Mouse (Mus musculus) limb, embryonic 13.5 days (tissue): ENCODE data around the gene BC024063. TPM values are rescaled to one million over a fixed set of nuclear protein-coding genes. Genes with fewer than 3 reads are reported as not detected.
"Not testable (repeated sequence)": the region's sequence is repeated elsewhere in the genome, so short reads cannot be mapped to it uniquely, and the experiment has no call there.

Source experiments
- ATAC-seq: fragments of 200-750 bp; cut with Nextera tagmentation; 2 replicates; pipeline ENCODE4 v1.8.0; 2017; ENCODE audit warnings: low read depth, moderate number of reproducible peaks, moderate TSS enrichment; ENCODE audit not compliant: low FRiP score
- H3K27ac ChIP-seq: fragments of 300-500 bp; sonication (generic); 2 replicates; pipeline ENCODE4 v1.5.1; 2015; ENCODE audit warnings: inconsistent platforms, mild to moderate bottlenecking, moderate library complexity
- H3K27me3 ChIP-seq: fragments of 300-500 bp; sonication (generic); 2 replicates; pipeline ENCODE4 v1.6.1; 2015; ENCODE audit warnings: mild to moderate bottlenecking, inconsistent platforms
- H3K36me3 ChIP-seq: fragments of 300-500 bp; sonication (generic); 2 replicates; pipeline ENCODE4 v1.6.1; 2015; ENCODE audit warnings: inconsistent platforms, mild to moderate bottlenecking, moderate library complexity
- H3K4me1 ChIP-seq: fragments of 300-500 bp; sonication (generic); 2 replicates; pipeline ENCODE4 v1.6.1; 2015; ENCODE audit warnings: inconsistent platforms
- H3K4me2 ChIP-seq: fragments of 300-500 bp; sonication (generic); replicated peaks from 2 replicates; pipeline ENCODE4 v1.6.1; 2015; ENCODE audit warnings: inconsistent platforms, mild to moderate bottlenecking, moderate library complexity
- H3K4me3 ChIP-seq: fragments of 300-500 bp; sonication (generic); 2 replicates; pipeline ENCODE4 v1.5.1; 2015; ENCODE audit warnings: moderate library complexity, mild to moderate bottlenecking, inconsistent platforms
- H3K9ac ChIP-seq: fragments of 300-500 bp; sonication (generic); 2 replicates; pipeline ENCODE4 v1.6.1; 2015; ENCODE audit warnings: mild to moderate bottlenecking, inconsistent platforms
- H3K9me3 ChIP-seq: fragments of 300-500 bp; sonication (generic); 2 replicates; pipeline ENCODE4 v1.6.1; 2016; ENCODE audit warnings: inconsistent platforms
- WGBS: fragments of 180-500 bp; shearing (Covaris S2); methylation state at CpG from one replicate; pipeline ENCODE4 v1.1.7; 2015; 5-methylcytosine and 5-hydroxymethylcytosine counted together
- polyA plus RNA-seq: library from polyadenylated mRNA; unstranded; fragments of >200 nt; fragmentation: Nextera tagmentation; extraction: Ambion mirVana; gene quantifications from 2 replicates; pipeline ENCODE4 v1.2.1, GENCODE M21; 2015

The BC024063 gene
- 6.2 and 6.5 TPM in 2 replicates for polyA plus RNA-seq

DNA sequence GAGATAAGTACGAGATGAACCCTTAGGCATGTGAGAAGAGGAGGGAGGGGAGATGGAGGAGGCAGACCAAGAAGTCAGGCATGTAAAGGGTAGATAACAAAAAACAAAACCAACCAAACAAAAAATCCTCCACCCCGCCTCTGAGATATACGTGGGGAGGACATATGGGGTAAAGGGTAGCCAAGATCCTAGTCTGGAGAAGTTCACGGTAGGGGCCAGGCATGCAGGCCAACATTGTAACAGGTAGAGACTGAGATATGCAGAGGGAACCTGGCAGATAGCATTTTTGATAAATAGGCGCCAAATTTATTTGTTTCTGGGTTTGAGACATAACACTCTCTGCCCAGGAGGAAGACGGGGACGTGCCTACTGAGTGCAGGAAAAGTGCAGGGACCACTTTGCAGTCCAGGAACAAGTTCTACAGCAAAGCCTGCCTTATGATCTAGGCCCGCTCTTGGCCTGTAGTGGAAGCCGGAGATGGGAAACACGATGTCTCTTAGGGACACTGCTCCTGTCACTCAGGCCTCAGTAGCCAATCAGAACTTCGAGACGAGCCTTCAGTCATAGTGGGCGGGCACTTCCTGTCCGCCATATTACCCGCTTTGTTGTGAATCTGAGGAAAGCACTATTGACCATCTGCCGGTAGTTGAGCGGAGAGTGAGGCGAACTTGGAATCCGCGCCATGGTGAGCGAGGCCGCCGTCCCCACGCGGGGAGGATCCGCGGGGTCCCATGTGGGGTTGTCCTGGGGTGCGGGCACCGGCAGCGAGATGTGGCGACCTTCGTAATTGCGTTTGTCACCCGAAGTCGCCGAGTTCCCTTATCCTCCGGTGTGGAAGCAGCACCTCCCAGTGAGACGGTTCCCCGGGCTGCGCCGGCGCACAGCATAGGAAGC, at the start of gene BC024063:
Gene BC024063 (plus strand): TSS at position 626 of the 894 bp plus-strand sequence.
- H3K4me2 ChIP-seq: peak within 1 kb of the TSS; percentile 58
- 17% methylated on average over 42 of the region's 42 CpGs for WGBS
- ATAC-seq: peak; percentile 97
- not testable (repeated sequence) for H3K27me3 ChIP-seq, H3K4me1 ChIP-seq
- peak within 1 kb of the TSS; percentile 72 for H3K9ac ChIP-seq
- H3K36me3 ChIP-seq: peaks cover 14% of the 10 kb centered on the region; the same call in 1 of the 2 replicates
- peak within 1 kb of the TSS; percentile 74; the same call in 1 of the 2 replicates for H3K27ac ChIP-seq
- peaks cover 16% of the 10 kb centered on the region for H3K9me3 ChIP-seq
- peak within 1 kb of the TSS; percentile 50 for H3K4me3 ChIP-seq

GRCm38 (mm10) chr10:82042191-82042590, 41.0 kb upstream of the BC024063 start:
- no peak overlapping the region for H3K4me2 ChIP-seq
- no peaks in the 10 kb centered on the region for H3K27me3 ChIP-seq
- no peak overlapping the region for H3K27ac ChIP-seq
- H3K36me3 ChIP-seq: 0 out of 2 replicates have a peak, but pooled peaks cover 3% of the 10 kb centered on the region
- 76% methylated on average over 2 of the region's 2 CpGs for WGBS
- no peaks in the 10 kb centered on the region for H3K4me1 ChIP-seq
- H3K9me3 ChIP-seq: peaks cover 13% of the 10 kb centered on the region
- ATAC-seq: no peak
- H3K9ac ChIP-seq: no peak overlapping the region
- H3K4me3 ChIP-seq: no peak overlapping the region

DNA sequence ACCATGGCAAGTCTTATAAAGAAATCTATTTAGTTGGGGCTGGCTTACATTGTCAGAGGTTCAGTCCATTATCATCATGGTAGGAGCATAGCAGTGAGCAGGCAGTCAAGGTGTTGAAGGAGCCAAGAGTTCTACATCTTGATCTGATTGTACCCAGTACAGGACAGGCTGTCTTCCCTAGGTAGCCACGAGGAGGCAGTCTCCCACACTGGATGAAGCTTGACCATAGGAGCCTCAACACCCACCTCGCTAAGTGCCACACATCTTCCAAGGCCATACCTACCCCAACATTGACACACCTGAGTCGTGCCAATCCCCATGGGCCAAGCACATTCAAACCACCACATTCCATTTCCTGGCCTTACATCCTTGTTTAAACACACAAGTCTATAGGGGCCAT, 36.5 kb upstream of the BC024063 start:
- WGBS: 83% methylated on average over 3 of the region's 3 CpGs
- peaks cover 21% of the 10 kb centered on the region for H3K36me3 ChIP-seq
- H3K9me3 ChIP-seq: peaks cover 39% of the 10 kb centered on the region
- H3K27me3 ChIP-seq: no peaks in the 10 kb centered on the region
- no peak for ATAC-seq
- no peak overlapping the region for H3K27ac ChIP-seq
- H3K9ac ChIP-seq: no peak overlapping the region
- no peak overlapping the region for H3K4me2 ChIP-seq
- H3K4me3 ChIP-seq: no peak overlapping the region
- no peaks in the 10 kb centered on the region for H3K4me1 ChIP-seq

DNA sequence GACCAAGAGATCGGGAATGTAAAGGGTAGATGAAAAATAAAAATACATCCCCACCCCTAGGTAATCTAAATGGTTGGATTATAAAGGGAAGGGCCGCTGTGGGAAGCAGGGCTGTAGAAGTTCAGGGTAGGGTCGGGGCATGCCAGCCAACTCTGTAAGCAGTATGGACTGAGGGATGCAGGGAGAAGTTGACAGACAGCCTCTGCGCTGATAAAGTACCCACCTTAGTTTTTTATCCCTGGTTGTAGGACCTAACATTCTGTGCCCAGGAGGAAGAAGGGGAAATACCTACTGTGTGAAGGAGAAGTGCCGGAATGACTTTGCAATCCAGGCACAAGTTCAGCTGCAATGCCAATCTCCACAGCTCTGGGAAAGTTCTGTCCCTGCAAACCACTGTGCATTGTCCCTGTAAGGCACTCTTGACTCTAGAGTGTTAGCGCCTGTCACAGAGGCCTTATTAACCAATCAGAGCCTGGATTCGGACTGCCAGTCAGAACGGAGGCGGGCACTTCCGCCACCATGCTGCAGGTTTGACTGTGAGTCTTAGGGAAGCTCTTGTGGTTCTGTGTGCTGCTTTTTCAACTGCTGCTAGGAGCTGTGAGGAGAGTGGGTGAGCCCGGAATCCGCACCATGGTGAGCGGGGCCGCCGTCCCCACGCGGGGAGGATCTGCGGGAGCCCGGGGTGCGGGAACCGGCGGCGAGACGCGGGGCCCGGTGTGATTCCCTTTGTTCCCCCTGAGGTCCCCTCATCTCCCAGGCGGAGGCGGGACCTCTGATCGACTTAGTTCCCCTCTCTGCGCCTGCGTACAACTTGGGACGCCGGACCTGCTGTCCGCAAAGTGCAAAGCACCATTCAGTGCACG, 35.3 kb upstream of the BC024063 start, which contains the start of gene Zfp873:
Gene Zfp873 (plus strand): TSS at position 527 of the 863 bp plus-strand sequence.
- ATAC-seq: peak; percentile 99
- Histone ChIP-seq H3K4me1 (no peaks in the 10 kb centered on the region), H3K36me3 (peaks cover 33% of the 10 kb centered on the region), H3K4me2 (peak within 1 kb of the TSS; percentile 64), H3K9ac (peak within 1 kb of the TSS; percentile 87), H3K27ac (peak within 1 kb of the TSS; percentile 95), H3K4me3 (peak within 1 kb of the TSS; percentile 60), H3K27me3 (no peaks in the 10 kb centered on the region), H3K9me3 (peaks cover 51% of the 10 kb centered on the region)
- 10% methylated on average over 35 of the region's 35 CpGs for WGBS

DNA sequence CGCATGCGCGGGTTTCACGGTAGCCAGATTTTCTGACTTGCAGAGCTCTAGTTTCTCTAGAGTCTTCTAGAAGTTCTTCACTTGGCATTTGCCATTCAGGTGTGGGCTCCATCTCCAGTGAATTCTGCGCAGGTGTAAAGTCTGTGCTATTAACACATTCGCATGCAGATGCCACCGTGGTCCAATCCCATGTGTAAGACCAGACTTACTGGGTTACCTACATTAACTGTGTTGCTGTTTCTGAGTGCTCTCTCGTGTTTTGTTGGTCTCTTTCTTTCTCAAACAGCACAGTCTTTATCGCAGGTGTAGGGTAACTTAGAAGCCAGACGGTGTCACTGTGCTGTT, 34.7 kb upstream of the BC024063 start:
- 26% methylated on average over 10 of the region's 10 CpGs for WGBS

GRCm38 (mm10) chr10:82083622-82083971, 444 bp downstream of the BC024063 start:
- 19% methylated on average over 14 of the region's 14 CpGs for WGBS
- peak overlapping the region; percentile 50 for H3K4me3 ChIP-seq
- peaks cover 17% of the 10 kb centered on the region for H3K9me3 ChIP-seq
- peaks cover 15% of the 10 kb centered on the region; the same call in 1 of the 2 replicates for H3K36me3 ChIP-seq
- ATAC-seq, H3K4me1 ChIP-seq, H3K27ac ChIP-seq, H3K27me3 ChIP-seq: not testable (repeated sequence)
- peak overlapping the region; percentile 72 for H3K9ac ChIP-seq
- peak overlapping the region; percentile 58 for H3K4me2 ChIP-seq

More for the DNA sequence above, 34.7 kb upstream of the BC024063 start:
- Histone ChIP-seq H3K9me3 (peaks cover 57% of the 10 kb centered on the region), H3K27ac (peak overlapping the region; percentile 95), H3K4me3 (peak overlapping the region; percentile 60), H3K9ac (peak overlapping the region; percentile 87), H3K36me3 (peaks cover 37% of the 10 kb centered on the region), H3K4me2 (peak overlapping the region; percentile 64)
- H3K27me3 ChIP-seq, H3K4me1 ChIP-seq, ATAC-seq: not testable (repeated sequence)

DNA sequence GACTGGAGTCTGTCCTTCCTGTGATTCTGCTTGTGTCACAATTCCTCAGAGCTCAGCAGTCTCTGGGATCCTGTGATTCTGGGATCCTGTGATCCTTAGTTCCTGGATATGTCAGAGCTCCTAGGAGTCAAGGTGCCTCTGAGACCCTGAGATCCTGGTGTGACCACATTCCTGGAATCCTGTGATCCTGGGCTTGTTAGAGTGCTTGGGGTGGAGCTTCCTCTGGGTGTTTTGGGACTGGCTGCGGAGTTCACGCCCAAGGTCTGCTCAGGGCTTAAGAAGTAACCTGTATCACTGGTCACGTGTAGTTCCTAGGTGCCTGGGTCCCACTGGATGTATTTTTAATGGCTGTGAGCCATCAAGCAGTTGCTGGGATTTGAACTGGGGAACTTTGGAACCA, 34.1 kb downstream of the BC024063 start:
- ATAC-seq: no peak
- 78% methylated on average over 3 of the region's 3 CpGs for WGBS
- Histone ChIP-seq H3K4me1 (no peaks in the 10 kb centered on the region), H3K36me3 (peaks cover 3% of the 10 kb centered on the region; the same call in 1 of the 2 replicates), H3K27ac (no peak overlapping the region), H3K27me3 (no peaks in the 10 kb centered on the region), H3K4me2 (no peak overlapping the region), H3K9me3 (peaks cover 59% of the 10 kb centered on the region), H3K4me3 (no peak overlapping the region), H3K9ac (no peak overlapping the region)

DNA sequence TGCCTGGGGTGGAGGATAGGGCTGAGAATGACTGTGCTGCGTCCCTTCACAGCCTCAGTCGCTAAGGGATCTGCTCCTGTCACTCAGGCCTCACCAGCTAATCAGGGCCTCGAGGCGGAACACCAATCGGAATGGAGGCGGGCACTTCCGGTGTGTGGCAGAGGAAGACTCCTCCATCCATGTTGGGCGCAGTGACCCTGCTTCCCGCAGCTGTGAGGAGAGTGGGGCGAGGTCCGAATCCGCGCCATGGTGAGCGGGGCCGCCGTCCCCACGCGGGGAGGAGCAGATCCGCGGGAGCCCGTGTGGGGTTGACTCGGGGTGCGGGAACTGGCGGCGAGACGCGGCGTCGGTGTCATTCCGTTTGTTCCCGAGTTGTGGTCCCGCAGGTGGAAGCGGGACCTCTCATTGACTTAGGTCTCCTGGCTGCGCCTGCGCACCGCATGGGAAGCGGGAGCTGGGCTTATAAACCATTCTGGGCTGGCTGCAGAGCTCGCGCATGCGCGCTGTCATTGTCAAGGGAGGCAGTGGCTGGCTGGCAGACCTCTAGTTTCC, 44.8 kb downstream of the BC024063 start, which contains the start of gene AU041133:
Gene AU041133 (plus strand): TSS at position 164 of the 552 bp plus-strand sequence.
- Histone ChIP-seq H3K4me2 (peak within 1 kb of the TSS; percentile 64), H3K9me3 (peaks cover 50% of the 10 kb centered on the region), H3K36me3 (peaks cover 23% of the 10 kb centered on the region), H3K27me3 (no peaks in the 10 kb centered on the region), H3K4me1 (no peaks in the 10 kb centered on the region), H3K27ac (peak within 1 kb of the TSS; percentile 73; the same call in 1 of the 2 replicates), H3K9ac (peak within 1 kb of the TSS; percentile 70), H3K4me3 (peak within 1 kb of the TSS; percentile 69)
- 2% methylated on average over 41 of the region's 41 CpGs for WGBS
- ATAC-seq: peak; percentile 99

DNA sequence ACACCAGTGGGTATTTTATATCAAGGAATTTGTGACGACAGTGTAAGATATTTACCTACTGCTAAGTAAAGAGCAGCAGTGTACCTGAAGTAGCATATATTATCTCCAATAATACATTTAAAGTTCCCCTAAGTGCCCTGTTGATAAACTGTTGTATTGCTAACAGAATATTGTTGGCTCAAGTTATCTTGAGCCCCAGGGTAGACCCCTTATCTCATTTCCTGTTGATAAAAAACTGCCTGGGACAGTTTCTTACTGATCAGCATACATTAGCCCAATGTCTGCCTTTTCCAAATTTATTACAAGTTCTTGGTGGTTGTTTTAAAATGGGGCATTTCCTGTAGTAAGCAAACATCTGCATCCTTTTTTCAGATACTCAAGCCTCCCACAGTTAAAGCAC, 62.1 kb downstream of the BC024063 start:
- Histone ChIP-seq H3K9ac (no peak overlapping the region), H3K27me3 (no peaks in the 10 kb centered on the region), H3K27ac (no peak overlapping the region), H3K4me1 (no peaks in the 10 kb centered on the region), H3K36me3 (peaks cover 62% of the 10 kb centered on the region), H3K4me2 (no peak overlapping the region), H3K4me3 (no peak overlapping the region), H3K9me3 (peaks cover 51% of the 10 kb centered on the region)
- ATAC-seq: no peak
- 94% methylated on average over 1 of the region's 1 CpGs for WGBS

DNA sequence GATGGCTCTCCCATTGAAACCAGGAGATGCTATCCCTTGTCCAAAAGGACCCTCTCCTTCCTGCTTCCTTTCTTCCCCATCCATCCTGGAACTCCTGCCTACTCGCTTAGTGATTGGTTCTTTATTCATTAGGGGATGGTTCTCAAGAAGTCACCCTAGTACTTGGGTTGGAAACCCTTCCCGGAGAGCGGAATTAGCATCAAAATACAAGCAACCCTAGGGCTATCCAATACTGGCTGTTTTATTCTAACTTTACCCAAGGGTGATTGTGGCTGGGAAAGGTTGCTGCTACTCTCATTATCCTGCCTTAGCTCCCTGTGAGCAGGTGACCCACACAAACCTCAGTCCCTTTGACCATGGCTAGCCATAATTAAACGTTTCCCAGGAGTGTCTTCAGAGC, 64.4 kb downstream of the BC024063 start:
- H3K4me3 ChIP-seq: no peak overlapping the region
- 80% methylated on average over 4 of the region's 4 CpGs for WGBS
- H3K4me1 ChIP-seq: no peaks in the 10 kb centered on the region
- no peak overlapping the region for H3K4me2 ChIP-seq
- ATAC-seq: no peak
- H3K27ac ChIP-seq: no peak overlapping the region
- peaks cover 64% of the 10 kb centered on the region for H3K9me3 ChIP-seq
- H3K9ac ChIP-seq: no peak overlapping the region
- H3K36me3 ChIP-seq: peaks cover 78% of the 10 kb centered on the region
- H3K27me3 ChIP-seq: no peaks in the 10 kb centered on the region
